Mouse (Mus musculus): ENCODE data around the gene Pdhb. TPM values are rescaled to one million over a fixed set of nuclear protein-coding genes. Genes with fewer than 3 reads are reported as not detected.
A peak's percentile ranks its signal among the peaks of the same experiment; 100 is the strongest.

The Pdhb gene
- polyA plus RNA-seq, 1 experiment from 2014 or later, result 215 TPM

GRCm38 (mm10) chr14:8154072-8154471, 18.8 kb downstream of the Pdhb start:
- Histone ChIP-seq H3K27ac (ENCODE audit: low read depth, low read length) (no peak overlapping the region), H3K4me2 (no peak overlapping the region), H3K4me1 (ENCODE audit: control insufficient read depth, insufficient read depth, low read length) (no peaks in the 10 kb centered on the region), H3K36me3 (ENCODE audit: control insufficient read depth, insufficient read depth, low read length) (no peaks in the 10 kb centered on the region), H3K9me3 (ENCODE audit: control insufficient read depth, low read length) (no peaks in the 10 kb centered on the region), H3K9ac (ENCODE audit: low read length) (no peak overlapping the region), H3K27me3 (ENCODE audit: control insufficient read depth, insufficient read depth, low read length) (no peaks in the 10 kb centered on the region), H3K4me3 (ENCODE audit: low read depth, low read length) (no peak overlapping the region)
- 77% methylated on average over 3 of the region's 3 CpGs for WGBS
- DNase-seq (ENCODE audit: low spot score, missing footprints) (no peak), ATAC-seq (ENCODE audit: low FRiP score) (no peak)

- Histone ChIP-seq H3K36me3 (ENCODE audit: control insufficient read depth, insufficient read depth, low read length) (no peaks in the 10 kb centered on the region), H3K4me1 (ENCODE audit: control insufficient read depth, insufficient read depth, low read length) (no peaks in the 10 kb centered on the region), H3K9ac (ENCODE audit: low read length) (no peak overlapping the region), H3K4me2 (no peak overlapping the region), H3K27ac (ENCODE audit: low read depth, low read length) (no peak overlapping the region), H3K9me3 (ENCODE audit: control insufficient read depth, low read length) (no peaks in the 10 kb centered on the region), H3K4me3 (ENCODE audit: low read depth, low read length) (no peak overlapping the region), H3K27me3 (ENCODE audit: control insufficient read depth, insufficient read depth, low read length) (no peaks in the 10 kb centered on the region)
- DNase-seq (ENCODE audit: low spot score, missing footprints) (no peak), ATAC-seq (ENCODE audit: low FRiP score) (no peak)
- 96% methylated on average over 5 of the region's 5 CpGs for WGBS
Observed at GRCm38 (mm10) chr14:8151757-8152156, 21.1 kb downstream of the Pdhb start.

- no peak for DNase-seq (ENCODE audit: low spot score, missing footprints)
- no peaks in the 10 kb centered on the region for H3K4me1 ChIP-seq (ENCODE audit: control insufficient read depth, insufficient read depth, low read length)
- H3K9ac ChIP-seq (ENCODE audit: low read length), result no peak overlapping the region
- no peak overlapping the region for H3K27ac ChIP-seq (ENCODE audit: low read depth, low read length)
- no peaks in the 10 kb centered on the region for H3K9me3 ChIP-seq (ENCODE audit: control insufficient read depth, low read length)
- ATAC-seq (ENCODE audit: low FRiP score), result no peak
- WGBS, result 87% methylated on average over 8 of the region's 8 CpGs
- no peak overlapping the region for H3K4me2 ChIP-seq
- no peaks in the 10 kb centered on the region for H3K36me3 ChIP-seq (ENCODE audit: control insufficient read depth, insufficient read depth, low read length)
- H3K4me3 ChIP-seq (ENCODE audit: low read depth, low read length), result no peak overlapping the region
- no peaks in the 10 kb centered on the region for H3K27me3 ChIP-seq (ENCODE audit: control insufficient read depth, insufficient read depth, low read length)
Observed at GRCm38 (mm10) chr14:8148842-8149241, 24.0 kb downstream of the Pdhb start.

GRCm38 (mm10) chr14:8146611-8147223, 26.1 kb downstream of the Pdhb start:
- DNase-seq (ENCODE audit: low spot score, missing footprints) (no peak), ATAC-seq (ENCODE audit: low FRiP score) (no peak)
- Histone ChIP-seq H3K4me3 (ENCODE audit: low read depth, low read length) (no peak overlapping the region), H3K27me3 (ENCODE audit: control insufficient read depth, insufficient read depth, low read length) (no peaks in the 10 kb centered on the region), H3K36me3 (ENCODE audit: control insufficient read depth, insufficient read depth, low read length) (no peaks in the 10 kb centered on the region), H3K27ac (ENCODE audit: low read depth, low read length) (no peak overlapping the region), H3K9ac (ENCODE audit: low read length) (no peak overlapping the region), H3K4me1 (ENCODE audit: control insufficient read depth, insufficient read depth, low read length) (no peaks in the 10 kb centered on the region), H3K4me2 (no peak overlapping the region), H3K9me3 (ENCODE audit: control insufficient read depth, low read length) (no peaks in the 10 kb centered on the region)
- 91% methylated on average over 10 of the region's 11 CpGs for WGBS

- DNase-seq (ENCODE audit: low spot score, missing footprints) (no peak), ATAC-seq (ENCODE audit: low FRiP score) (no peak)
- WGBS, result 87% methylated on average over 13 of the region's 13 CpGs
- Histone ChIP-seq H3K4me3 (ENCODE audit: low read depth, low read length) (no peak overlapping the region), H3K4me2 (no peak overlapping the region), H3K9ac (ENCODE audit: low read length) (no peak overlapping the region), H3K9me3 (ENCODE audit: control insufficient read depth, low read length) (no peaks in the 10 kb centered on the region), H3K27ac (ENCODE audit: low read depth, low read length) (no peak overlapping the region), H3K27me3 (ENCODE audit: control insufficient read depth, insufficient read depth, low read length) (no peaks in the 10 kb centered on the region), H3K36me3 (ENCODE audit: control insufficient read depth, insufficient read depth, low read length) (no peaks in the 10 kb centered on the region; the same call in 1 of the 2 replicates), H3K4me1 (ENCODE audit: control insufficient read depth, insufficient read depth, low read length) (no peaks in the 10 kb centered on the region)
Observed at GRCm38 (mm10) chr14:8145594-8146558, 26.9 kb downstream of the Pdhb start.

GRCm38 (mm10) chr14:8141131-8141530, 31.7 kb downstream of the Pdhb start:
- Histone ChIP-seq H3K4me3 (ENCODE audit: low read depth, low read length) (no peak overlapping the region), H3K9ac (ENCODE audit: low read length) (no peak overlapping the region), H3K4me2 (no peak overlapping the region), H3K27ac (ENCODE audit: low read depth, low read length) (no peak overlapping the region), H3K36me3 (ENCODE audit: control insufficient read depth, insufficient read depth, low read length) (no peaks in the 10 kb centered on the region; the same call in 1 of the 2 replicates), H3K27me3 (ENCODE audit: control insufficient read depth, insufficient read depth, low read length) (no peaks in the 10 kb centered on the region), H3K4me1 (ENCODE audit: control insufficient read depth, insufficient read depth, low read length) (peaks cover 2% of the 10 kb centered on the region; the same call in 1 of the 2 replicates), H3K9me3 (ENCODE audit: control insufficient read depth, low read length) (no peaks in the 10 kb centered on the region)
- WGBS, result 69% methylated on average over 2 of the region's 2 CpGs
- DNase-seq (ENCODE audit: low spot score, missing footprints) (no peak), ATAC-seq (ENCODE audit: low FRiP score) (no peak)

GRCm38 (mm10) chr14:8139724-8140710, 32.8 kb downstream of the Pdhb start:
- ATAC-seq (ENCODE audit: low FRiP score) (no peak; the same call in 1 of the 2 replicates), DNase-seq (ENCODE audit: low spot score, missing footprints) (peak; percentile 89)
- Histone ChIP-seq H3K9ac (ENCODE audit: low read length) (0 out of 2 replicates have a peak overlapping the region, but pooled peaks have one; percentile 29), H3K9me3 (ENCODE audit: control insufficient read depth, low read length) (no peaks in the 10 kb centered on the region), H3K27me3 (ENCODE audit: control insufficient read depth, insufficient read depth, low read length) (no peaks in the 10 kb centered on the region), H3K4me1 (ENCODE audit: control insufficient read depth, insufficient read depth, low read length) (peaks cover 2% of the 10 kb centered on the region; the same call in 1 of the 2 replicates), H3K4me2 (no peak overlapping the region), H3K4me3 (ENCODE audit: low read depth, low read length) (no peak overlapping the region), H3K27ac (ENCODE audit: low read depth, low read length) (no peak overlapping the region), H3K36me3 (ENCODE audit: control insufficient read depth, insufficient read depth, low read length) (no peaks in the 10 kb centered on the region; the same call in 1 of the 2 replicates)
- WGBS, result 36% methylated on average over 23 of the region's 23 CpGs

- WGBS, result 84% methylated on average over 3 of the region's 3 CpGs
- Histone ChIP-seq H3K36me3 (ENCODE audit: control insufficient read depth, insufficient read depth, low read length) (no peaks in the 10 kb centered on the region), H3K9ac (ENCODE audit: low read length) (no peak overlapping the region), H3K4me1 (ENCODE audit: control insufficient read depth, insufficient read depth, low read length) (peaks cover 2% of the 10 kb centered on the region; the same call in 1 of the 2 replicates), H3K9me3 (ENCODE audit: control insufficient read depth, low read length) (no peaks in the 10 kb centered on the region), H3K27ac (ENCODE audit: low read depth, low read length) (no peak overlapping the region), H3K4me3 (ENCODE audit: low read depth, low read length) (no peak overlapping the region), H3K27me3 (ENCODE audit: control insufficient read depth, insufficient read depth, low read length) (no peaks in the 10 kb centered on the region), H3K4me2 (no peak overlapping the region)
- no peak; the same call in 1 of the 2 replicates for ATAC-seq (ENCODE audit: low FRiP score)
- no peak for DNase-seq (ENCODE audit: low spot score, missing footprints)
Observed at GRCm38 (mm10) chr14:8135130-8135529, 37.7 kb downstream of the Pdhb start.

Measured in midbrain, embryonic 11.5 days (tissue).